Mouse (Mus musculus) E14TG2a.4 (cell line): ENCODE measurements around the gene Tnfaip8l3.

Source experiments
- CTCF ChIP-seq: conservative IDR thresholded peaks from 2 replicates; pipeline ENCODE4 v1.5.1; 2014; ENCODE audit warnings: low read length
- NANOG ChIP-seq: IDR thresholded peaks from 2 replicates; pipeline ENCODE4 v1.6.1; 2014; ENCODE audit warnings: borderline replicate concordance, low read length, mixed read lengths
- POU5F1 ChIP-seq: IDR thresholded peaks from 2 replicates; pipeline ENCODE4 v1.6.1; 2014; ENCODE audit warnings: low read length, borderline replicate concordance

DNA sequence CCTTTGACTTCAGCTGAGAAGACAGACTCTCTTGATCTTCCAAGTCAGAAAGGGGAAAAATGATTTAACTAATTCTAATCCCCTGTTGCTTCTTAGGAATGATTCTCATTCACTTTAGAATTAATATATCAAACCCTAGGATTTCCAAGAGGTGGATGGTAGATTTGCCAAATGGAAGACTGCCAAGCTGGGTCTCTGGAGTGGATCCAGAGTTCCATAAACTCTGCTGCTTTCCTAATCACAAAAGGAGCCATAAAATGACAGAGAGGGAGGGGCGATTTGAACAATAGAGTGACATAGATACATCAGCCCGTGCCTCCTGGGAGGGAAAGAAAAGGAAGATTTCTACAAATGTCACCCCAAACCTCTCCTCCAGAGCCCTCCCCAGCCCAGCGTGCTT, 3.4 kb downstream of the Tnfaip8l3 start:
- TF ChIP-seq CTCF: no peak
- TF ChIP-seq NANOG: no peak
- no peak for TF ChIP-seq POU5F1
